Mouse (Mus musculus) kidney, embryonic 14.5 days (tissue): ENCODE measurements around the gene Bbs7. TPM values are rescaled to one million over a fixed set of nuclear protein-coding genes. Genes with fewer than 3 reads are reported as not detected.

ENCODE experiments used
- ATAC-seq: fragments of 200-750 bp; cut with Nextera tagmentation; 2 replicates; pipeline ENCODE4 v1.8.0; 2017; ENCODE audit warnings: moderate number of reproducible peaks, mild to moderate bottlenecking, moderate TSS enrichment, moderate library complexity; ENCODE audit not compliant: low FRiP score, low TSS enrichment
- H3K27ac ChIP-seq: fragments of 300-500 bp; sonication (generic); 2 replicates; pipeline ENCODE4 v1.5.1; 2014; ENCODE audit warnings: low read depth, mild to moderate bottlenecking, low read length, moderate library complexity, mixed read lengths
- H3K27me3 ChIP-seq: fragments of 300-500 bp; sonication (generic); 2 replicates; pipeline ENCODE4 v1.6.1; 2014; ENCODE audit warnings: mild to moderate bottlenecking, low read length; ENCODE audit not compliant: control insufficient read depth, insufficient read depth
- H3K36me3 ChIP-seq: fragments of 300-500 bp; sonication (generic); 2 replicates; pipeline ENCODE4 v1.6.1; 2014; ENCODE audit warnings: low read length, mixed read lengths; ENCODE audit not compliant: control insufficient read depth, insufficient read depth
- H3K4me1 ChIP-seq: fragments of 300-500 bp; sonication (generic); 2 replicates; pipeline ENCODE4 v1.6.1; 2014; ENCODE audit warnings: low read length, mixed read lengths; ENCODE audit not compliant: control insufficient read depth, insufficient read depth
- H3K4me2 ChIP-seq: fragments of 300-500 bp; sonication (generic); replicated peaks from 2 replicates; pipeline ENCODE4 v1.6.1; 2014; ENCODE audit warnings: low read depth, mild to moderate bottlenecking, low read length
- H3K4me3 ChIP-seq: fragments of 300-500 bp; sonication (generic); 2 replicates; pipeline ENCODE4 v1.5.1; 2014; ENCODE audit warnings: mild to moderate bottlenecking, low read length
- H3K9ac ChIP-seq: fragments of 300-500 bp; sonication (generic); 2 replicates; pipeline ENCODE4 v1.6.1; 2014; ENCODE audit warnings: low read depth, mild to moderate bottlenecking, low read length, moderate library complexity
- H3K9me3 ChIP-seq: fragments of 300-500 bp; sonication (generic); 2 replicates; pipeline ENCODE4 v1.6.1; 2016; ENCODE audit warnings: low read length; ENCODE audit not compliant: control insufficient read depth
- WGBS: fragments of 180-500 bp; shearing (Covaris S2); extraction: QIAGEN DNeasy Blood & Tissue Kit; methylation state at CpG from one replicate; pipeline ENCODE4 v1.1.7; 2014; 5-methylcytosine and 5-hydroxymethylcytosine counted together
- polyA plus RNA-seq: library from polyadenylated mRNA; unstranded; fragments of >200 nt; fragmentation: Nextera tagmentation; extraction: Ambion mirVana; gene quantifications from 2 replicates; pipeline ENCODE4 v1.2.1, GENCODE M21; 2014

Gene Bbs7
- polyA plus RNA-seq, 1 experiment from 2014 or later, result 15.6 TPM

DNA sequence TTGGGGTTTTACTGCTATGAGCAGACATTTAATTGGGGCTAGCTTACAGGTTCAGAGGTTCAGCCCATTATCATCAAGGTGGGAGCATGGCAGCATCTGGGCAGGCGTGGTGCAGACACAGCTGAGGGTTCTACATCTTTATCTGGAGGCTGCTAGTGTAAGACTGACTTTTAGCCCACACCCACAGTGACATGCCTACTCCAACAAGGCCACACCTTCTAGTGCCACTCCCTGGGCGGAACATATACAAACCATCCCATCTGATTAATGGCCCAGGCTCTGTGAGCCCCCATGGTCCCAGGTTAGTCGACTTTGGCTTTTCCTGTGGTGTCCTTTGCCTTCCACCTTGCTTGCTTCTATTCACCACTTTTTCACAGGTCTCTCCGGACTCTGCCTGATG, 53.7 kb downstream of the Bbs7 start:
- H3K9ac ChIP-seq, result no peak overlapping the region
- no peaks in the 10 kb centered on the region for H3K27me3 ChIP-seq
- H3K4me3 ChIP-seq, result no peak overlapping the region
- H3K4me1 ChIP-seq, result no peaks in the 10 kb centered on the region
- no peaks in the 10 kb centered on the region for H3K9me3 ChIP-seq
- H3K4me2 ChIP-seq, result no peak overlapping the region
- peaks cover 70% of the 10 kb centered on the region for H3K36me3 ChIP-seq
- no peak for ATAC-seq
- no peak overlapping the region for H3K27ac ChIP-seq
- 80% methylated on average over 4 of the region's 4 CpGs for WGBS

DNA sequence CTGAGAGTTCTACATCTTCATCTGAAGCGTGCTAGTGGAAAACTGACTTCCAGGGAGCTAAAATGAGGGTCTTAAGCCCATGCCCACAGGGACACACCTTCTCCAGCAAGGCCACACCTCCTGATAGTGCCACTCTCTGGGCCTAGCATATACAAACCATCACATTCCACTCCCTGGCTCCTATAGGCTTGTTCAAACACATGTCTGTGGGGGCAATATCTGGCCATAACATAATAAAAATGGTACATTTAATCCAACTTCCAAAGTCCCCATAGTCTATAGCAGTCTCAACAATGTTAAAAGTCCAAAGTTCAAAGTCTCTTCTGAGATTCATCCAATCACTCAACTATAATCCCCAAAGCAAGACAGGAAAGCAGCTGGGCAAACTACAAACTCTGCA, 55.7 kb downstream of the Bbs7 start:
- 81% methylated on average over 1 of the region's 1 CpGs for WGBS
- Histone ChIP-seq H3K36me3 (peaks cover 62% of the 10 kb centered on the region), H3K4me3 (no peak overlapping the region), H3K9me3 (no peaks in the 10 kb centered on the region), H3K4me2 (no peak overlapping the region), H3K4me1 (no peaks in the 10 kb centered on the region), H3K9ac (no peak overlapping the region), H3K27ac (no peak overlapping the region), H3K27me3 (no peaks in the 10 kb centered on the region)
- ATAC-seq, result no peak

DNA sequence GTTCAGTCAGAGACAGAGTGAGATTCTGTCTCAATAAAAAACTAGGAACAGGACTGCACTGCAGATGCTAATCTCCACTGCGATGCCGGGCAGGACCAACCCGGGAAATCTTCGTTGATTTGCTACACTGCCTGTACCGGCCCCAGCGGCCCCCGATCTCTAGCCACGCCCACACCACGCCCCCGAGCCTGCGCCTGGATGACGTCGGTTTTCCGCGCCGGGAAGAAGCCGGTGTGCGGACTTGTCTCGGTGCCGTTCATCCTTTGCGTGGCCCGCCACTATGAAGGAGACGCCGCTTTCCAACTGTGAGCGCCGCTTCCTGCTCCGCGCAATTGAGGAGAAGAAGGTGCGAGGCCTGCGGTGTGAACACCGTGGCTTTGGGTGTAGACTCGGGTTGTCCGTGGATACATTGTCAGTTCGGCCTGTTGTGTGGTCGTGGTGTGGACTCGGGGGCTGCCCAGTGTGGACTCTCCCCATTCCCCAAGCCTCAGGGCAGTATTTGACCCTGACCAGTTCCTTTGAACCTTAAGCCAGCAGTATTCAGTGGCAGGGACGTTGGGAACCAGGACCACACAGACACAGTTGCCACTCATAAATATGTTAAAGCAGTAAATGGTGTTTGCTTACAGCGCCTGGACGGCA, 60.8 kb downstream of the Bbs7 start, which contains the start of gene Exosc9:
TSS of gene Exosc9 (plus strand) at position 201 of the 642 bp plus-strand sequence.
- Histone ChIP-seq H3K27me3 (no peaks in the 10 kb centered on the region), H3K9ac (peak within 1 kb of the TSS; percentile 72), H3K9me3 (no peaks in the 10 kb centered on the region), H3K36me3 (peaks cover 34% of the 10 kb centered on the region), H3K27ac (no peak within 1 kb of the TSS), H3K4me2 (peak within 1 kb of the TSS; percentile 93), H3K4me3 (peak within 1 kb of the TSS; percentile 93), H3K4me1 (no peaks in the 10 kb centered on the region)
- peak; percentile 96 for ATAC-seq
- under 1% methylated on average over 39 of the region's 39 CpGs for WGBS

DNA sequence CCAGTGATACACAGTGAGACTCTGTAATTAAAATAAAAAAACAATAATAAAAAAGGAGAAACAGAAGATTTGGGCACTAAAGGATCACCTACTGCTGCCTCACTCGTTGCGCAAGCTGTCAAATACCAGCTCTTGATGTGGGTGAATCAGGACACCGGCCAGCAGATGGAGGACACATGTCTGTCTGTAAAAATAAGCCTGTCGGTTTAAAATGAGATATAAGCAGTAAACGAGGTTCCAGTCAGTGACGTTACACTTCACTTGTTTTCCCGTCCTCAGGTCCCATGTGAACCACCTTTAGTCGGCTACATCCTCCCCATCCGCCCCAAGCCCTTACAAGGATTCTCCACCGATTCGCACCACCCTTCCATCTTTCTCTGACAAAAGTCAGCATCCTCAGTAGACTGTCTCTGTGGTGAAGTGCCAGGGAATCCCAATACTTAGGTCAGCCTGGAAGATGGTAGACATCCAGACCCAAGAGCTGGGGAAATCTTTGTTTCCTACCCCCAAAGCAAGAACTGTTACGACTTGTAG, 61.4 kb downstream of the Bbs7 start:
- Histone ChIP-seq H3K9ac (peak overlapping the region; percentile 72; the same call in 1 of the 2 replicates), H3K4me3 (peak overlapping the region; percentile 93), H3K36me3 (peaks cover 28% of the 10 kb centered on the region), H3K9me3 (no peaks in the 10 kb centered on the region), H3K27me3 (no peaks in the 10 kb centered on the region), H3K4me2 (peak overlapping the region; percentile 93), H3K4me1 (no peaks in the 10 kb centered on the region), H3K27ac (no peak overlapping the region)
- peak; percentile 62 for ATAC-seq
- 22% methylated on average over 12 of the region's 12 CpGs for WGBS

DNA sequence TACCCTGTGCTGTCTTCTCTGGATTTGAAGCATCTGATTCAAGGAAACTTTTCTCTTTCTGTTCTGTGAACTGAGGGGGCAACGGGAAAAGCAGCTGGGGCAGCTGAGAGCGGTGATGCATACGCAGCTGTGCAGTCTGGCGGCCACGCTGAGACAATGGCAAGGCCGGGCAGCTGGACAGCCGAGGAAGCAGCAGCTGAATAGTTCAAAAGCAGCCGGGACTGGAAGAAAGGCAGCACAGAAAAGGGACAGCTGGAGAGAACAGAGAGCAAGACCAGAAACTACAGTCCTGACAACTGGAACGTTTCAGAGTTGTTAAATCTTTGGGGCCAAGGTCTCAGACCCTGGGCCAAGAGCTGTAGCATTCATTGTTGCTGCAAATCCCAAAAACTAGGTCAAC, 61.9 kb downstream of the Bbs7 start:
- Histone ChIP-seq H3K27me3 (no peaks in the 10 kb centered on the region), H3K9me3 (no peaks in the 10 kb centered on the region), H3K27ac (no peak overlapping the region), H3K4me2 (peak overlapping the region; percentile 93), H3K4me3 (peak overlapping the region; percentile 93; the same call in 1 of the 2 replicates), H3K4me1 (no peaks in the 10 kb centered on the region), H3K9ac (0 out of 2 replicates have a peak overlapping the region, but pooled peaks have one; percentile 4), H3K36me3 (peaks cover 24% of the 10 kb centered on the region)
- ATAC-seq, result no peak
- WGBS, result 27% methylated on average over 9 of the region's 9 CpGs

DNA sequence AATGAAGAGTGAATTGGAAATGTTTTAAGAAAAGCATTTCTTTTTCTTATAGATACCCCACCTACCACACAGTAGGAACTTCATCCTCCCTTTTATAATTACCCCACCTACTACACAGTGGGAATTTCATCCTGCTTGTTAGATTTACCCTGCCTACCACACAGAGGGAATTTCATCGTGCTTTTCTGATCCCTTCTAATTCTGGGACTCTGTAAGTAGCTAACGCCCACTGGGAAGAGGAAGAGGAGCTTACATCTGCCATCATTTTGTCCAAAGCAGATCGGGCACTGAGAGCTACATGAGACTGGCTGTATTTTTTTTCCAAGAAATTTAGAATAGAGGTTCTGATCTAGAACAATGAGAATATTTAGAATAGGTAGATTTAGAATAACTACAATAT, 68.3 kb downstream of the Bbs7 start:
- Histone ChIP-seq H3K4me1 (no peaks in the 10 kb centered on the region), H3K9ac (no peak overlapping the region), H3K27me3 (no peaks in the 10 kb centered on the region), H3K27ac (no peak overlapping the region), H3K4me2 (no peak overlapping the region), H3K4me3 (no peak overlapping the region), H3K9me3 (no peaks in the 10 kb centered on the region), H3K36me3 (no peaks in the 10 kb centered on the region)
- no peak for ATAC-seq
- WGBS, result 86% methylated on average over 3 of the region's 3 CpGs

DNA sequence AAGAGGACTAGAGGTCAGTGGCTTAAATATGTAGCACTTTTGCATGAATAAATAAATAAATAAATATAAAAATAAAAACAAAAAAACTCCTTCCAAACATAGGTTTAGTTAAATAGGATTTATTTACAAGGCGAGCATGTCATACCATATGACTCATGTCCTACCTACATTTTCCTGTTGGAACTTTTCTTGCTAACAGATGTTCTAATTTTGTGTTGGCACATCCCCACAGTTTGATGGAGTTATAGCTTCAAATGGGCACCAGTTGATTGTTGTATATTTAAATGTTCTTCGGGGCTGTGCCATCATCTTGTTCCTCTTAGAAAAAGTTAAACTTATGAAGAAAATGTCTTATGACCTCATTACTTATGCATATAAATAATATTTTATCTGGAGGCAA, 71.9 kb downstream of the Bbs7 start:
- Histone ChIP-seq H3K4me3 (no peak overlapping the region), H3K9ac (no peak overlapping the region), H3K36me3 (no peaks in the 10 kb centered on the region), H3K9me3 (no peaks in the 10 kb centered on the region), H3K27me3 (no peaks in the 10 kb centered on the region), H3K4me2 (no peak overlapping the region), H3K27ac (no peak overlapping the region), H3K4me1 (no peaks in the 10 kb centered on the region)
- no peak for ATAC-seq
- 94% methylated on average over 2 of the region's 2 CpGs for whole genome bisulfite sequencing

DNA sequence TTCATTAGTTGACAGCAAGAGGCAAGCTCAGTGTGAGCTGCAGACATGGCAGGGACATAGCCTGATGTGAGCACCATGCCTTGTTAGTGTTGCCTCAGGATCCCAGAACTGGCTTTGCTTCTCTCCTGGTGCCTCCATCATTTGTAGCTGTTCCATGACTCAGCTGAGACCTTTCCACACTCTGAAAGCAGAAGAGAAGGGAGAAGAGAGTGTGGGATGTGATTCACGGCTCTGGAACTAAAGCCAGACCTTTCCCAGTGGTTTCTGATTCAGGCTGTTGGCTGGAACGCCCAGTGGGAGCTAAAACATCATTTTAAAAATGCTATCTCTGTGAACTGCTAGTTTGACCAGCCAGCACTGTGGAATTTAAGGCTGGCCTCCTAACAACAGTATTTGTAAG, 72.5 kb downstream of the Bbs7 start:
- ATAC-seq, result no peak
- WGBS, result 72% methylated on average over 2 of the region's 2 CpGs

DNA sequence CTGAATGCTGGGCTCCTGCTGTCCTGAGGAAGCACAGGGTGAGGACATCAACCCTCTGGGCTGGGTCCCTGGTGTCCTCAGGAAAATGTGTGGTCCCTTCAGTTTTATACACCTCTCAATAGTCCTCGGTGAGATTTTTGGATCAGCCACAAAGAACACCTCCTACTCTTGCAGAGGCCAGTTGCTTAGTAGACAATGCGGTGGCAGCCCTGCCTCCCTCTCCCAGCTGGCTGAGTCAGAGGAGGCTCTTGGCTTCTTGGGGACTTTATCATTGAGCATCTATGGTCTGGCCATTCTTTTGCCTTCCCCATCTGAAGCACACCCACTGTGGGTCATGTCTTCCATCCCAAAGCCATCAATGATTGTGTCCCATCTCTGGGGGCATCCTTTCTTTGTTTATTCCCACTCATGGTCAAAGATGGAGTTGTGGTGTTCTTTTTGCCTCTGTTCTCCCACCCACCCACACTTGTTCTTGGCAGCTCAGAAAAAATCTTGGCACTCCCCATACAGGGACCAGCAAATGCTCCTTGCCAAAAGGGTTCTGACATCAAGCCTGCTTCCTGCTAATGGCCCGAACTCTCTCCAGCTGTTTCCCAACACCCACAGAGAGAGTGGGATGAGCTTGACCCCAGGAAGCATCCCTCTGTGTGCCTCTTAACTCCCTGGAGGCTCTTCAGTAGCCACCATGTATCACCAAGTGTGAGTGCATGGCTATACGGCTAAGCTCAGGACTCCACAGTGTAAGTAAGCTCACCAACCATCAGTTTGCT, 75.4 kb downstream of the Bbs7 start:
- H3K27me3 ChIP-seq, result no peaks in the 10 kb centered on the region
- H3K9me3 ChIP-seq, result 0 out of 2 replicates have a peak, but pooled peaks cover 3% of the 10 kb centered on the region
- H3K4me3 ChIP-seq, result no peak overlapping the region
- H3K27ac ChIP-seq, result no peak overlapping the region
- no peaks in the 10 kb centered on the region for H3K36me3 ChIP-seq
- H3K4me2 ChIP-seq, result no peak overlapping the region
- no peak overlapping the region for H3K9ac ChIP-seq
- no peak for ATAC-seq
- H3K4me1 ChIP-seq, result no peaks in the 10 kb centered on the region
- WGBS, result 82% methylated on average over 4 of the region's 4 CpGs

More for the DNA sequence above, 72.5 kb downstream of the Bbs7 start:
- Histone ChIP-seq H3K27me3 (no peaks in the 10 kb centered on the region), H3K4me2 (no peak overlapping the region), H3K4me1 (no peaks in the 10 kb centered on the region), H3K27ac (no peak overlapping the region), H3K36me3 (no peaks in the 10 kb centered on the region), H3K9ac (no peak overlapping the region), H3K9me3 (no peaks in the 10 kb centered on the region), H3K4me3 (no peak overlapping the region)
